Mouse (Mus musculus) spleen, adult 2 months (tissue): ENCODE results near the gene Olfr1454. TPM values are rescaled to one million over a fixed set of nuclear protein-coding genes. Genes with fewer than 3 reads are reported as not detected.

ENCODE experiments used
- DNase-seq, 2 experiments: peaks; one replicate each; pipeline versions ENCODE4 v3.0.0 to v3.0.0-alpha.2; 2012 to 2021; ENCODE audit warnings: low spot score in 2 of 2, low read depth in 1 of 2
- H3K27ac ChIP-seq: fragments of 200-500 bp; 2 replicates; pipeline ENCODE4 v1.5.1; 2012; ENCODE audit warnings: low read length, inconsistent platforms; ENCODE audit not compliant: insufficient read depth
- H3K27me3 ChIP-seq: fragments of 200-500 bp; 2 replicates; pipeline ENCODE4 v1.6.1; 2012; ENCODE audit warnings: mild to moderate bottlenecking, moderate library complexity, low read length, inconsistent platforms; ENCODE audit not compliant: control insufficient read depth, insufficient read depth
- H3K36me3 ChIP-seq: fragments of 200-500 bp; 2 replicates; pipeline ENCODE4 v1.6.1; 2012; ENCODE audit warnings: mild to moderate bottlenecking, low read length, inconsistent platforms; ENCODE audit not compliant: control insufficient read depth, insufficient read depth
- H3K4me1 ChIP-seq: fragments of 200-500 bp; 2 replicates; pipeline ENCODE4 v1.6.1; 2011; ENCODE audit warnings: inconsistent platforms; ENCODE audit not compliant: control insufficient read depth, insufficient read depth, insufficient read length
- H3K4me3 ChIP-seq: fragments of 200-500 bp; 2 replicates; pipeline ENCODE4 v1.5.1; 2011; ENCODE audit warnings: mild to moderate bottlenecking, inconsistent platforms; ENCODE audit not compliant: insufficient read depth, insufficient read length; ENCODE audit errors: extremely low read depth
- CTCF ChIP-seq: fragments of 200-500 bp; IDR thresholded peaks from 2 replicates; pipeline ENCODE4 v1.5.1; 2011; ENCODE audit warnings: mild to moderate bottlenecking, inconsistent platforms; ENCODE audit not compliant: insufficient read depth, insufficient read length, insufficient replicate concordance; ENCODE audit errors: extremely low read depth
- POLR2A ChIP-seq: fragments of 200-500 bp; IDR thresholded peaks from 2 replicates; pipeline ENCODE4 v1.6.1; 2011; ENCODE audit warnings: low read depth, low read length, inconsistent platforms
- WGBS: fragments of 180-500 bp; shearing (Covaris S2); methylation state at CpG from one replicate; pipeline ENCODE4 v1.1.7; 2018; 5-methylcytosine and 5-hydroxymethylcytosine counted together
- polyA plus RNA-seq: library from polyadenylated mRNA; depleted of rRNA; stranded (reverse); fragments of >200 nt; gene quantifications from 2 replicates; pipeline ENCODE4 v1.2.3, GENCODE M21; 2012; rRNA removed

The Olfr1454 gene
- polyA plus RNA-seq = not detected in 2 replicates

- Histone ChIP-seq H3K36me3 (no peaks in the 10 kb centered on the region), H3K27ac (no peak within 1 kb of the TSS), H3K4me3 (no peak within 1 kb of the TSS), H3K27me3 (no peaks in the 10 kb centered on the region), H3K4me1 (no peaks in the 10 kb centered on the region)
- no peak for TF ChIP-seq POLR2A
- TF ChIP-seq CTCF = no peak
- DNase-seq = no peak
- WGBS = 66% methylated on average over 2 of the region's 2 CpGs
These were observed at the start of gene Olfr1454 for GRCm38 (mm10) chr19:13060310-13060709. Gene Olfr1454, plus strand, starts transcription at chr19:13060610.

GRCm38 (mm10) chr19:13028227-13028626 lies 32.2 kb upstream of the Olfr1454 start, which contains the start of gene Olfr1453:
Gene Olfr1453, minus strand, starts transcription at chr19:13028327.
- 44% methylated on average over 1 of the region's 1 CpGs for WGBS
- H3K36me3 ChIP-seq = no peaks in the 10 kb centered on the region
- H3K4me3 ChIP-seq = no peak within 1 kb of the TSS
- TF ChIP-seq CTCF = no peak
- no peak for TF ChIP-seq POLR2A
- no peaks in the 10 kb centered on the region for H3K27me3 ChIP-seq
- no peak for DNase-seq
- no peaks in the 10 kb centered on the region for H3K4me1 ChIP-seq
- no peak within 1 kb of the TSS for H3K27ac ChIP-seq

- 90% methylated on average over 1 of the region's 1 CpGs for WGBS
- no peaks in the 10 kb centered on the region for H3K4me1 ChIP-seq
- no peak for DNase-seq
- no peak overlapping the region for H3K4me3 ChIP-seq
- no peaks in the 10 kb centered on the region for H3K36me3 ChIP-seq
- no peak for TF ChIP-seq POLR2A
- TF ChIP-seq CTCF = no peak
- no peak overlapping the region for H3K27ac ChIP-seq
- no peaks in the 10 kb centered on the region for H3K27me3 ChIP-seq
These were observed 33.5 kb downstream of the Olfr1454 start for GRCm38 (mm10) chr19:13093908-13094307.

GRCm38 (mm10) chr19:13097791-13098190 lies 37.4 kb downstream of the Olfr1454 start, which contains the start of gene Olfr1457:
Gene Olfr1457, minus strand, starts transcription at chr19:13097891.
- H3K27ac ChIP-seq = no peak within 1 kb of the TSS
- H3K4me3 ChIP-seq = no peak within 1 kb of the TSS
- H3K27me3 ChIP-seq = no peaks in the 10 kb centered on the region
- TF ChIP-seq CTCF (no peak), POLR2A (no peak)
- H3K4me1 ChIP-seq = no peaks in the 10 kb centered on the region
- H3K36me3 ChIP-seq = no peaks in the 10 kb centered on the region
- WGBS = 82% methylated on average over 2 of the region's 2 CpGs
- DNase-seq = no peak

GRCm38 (mm10) chr19:13106675-13107074 lies 46.3 kb downstream of the Olfr1454 start, which contains the start of gene Olfr1458:
Gene Olfr1458, minus strand, starts transcription at chr19:13106775.
- DNase-seq = no peak
- H3K4me3 ChIP-seq = no peak within 1 kb of the TSS
- no peaks in the 10 kb centered on the region for H3K36me3 ChIP-seq
- H3K27ac ChIP-seq = no peak within 1 kb of the TSS
- TF ChIP-seq POLR2A = no peak
- TF ChIP-seq CTCF = no peak
- WGBS = 78% methylated on average over 3 of the region's 3 CpGs
- no peaks in the 10 kb centered on the region for H3K27me3 ChIP-seq
- H3K4me1 ChIP-seq = no peaks in the 10 kb centered on the region

Other genes with a start within 250 kb of the Olfr1454 start
- gene Gm5244, start 213.9 kb upstream of the Olfr1454 start, polyA plus RNA-seq = 0.18 TPM in 1 of 2 replicates, not detected in the other
- gene Olfr1444, start 203.3 kb upstream of the Olfr1454 start, polyA plus RNA-seq = 0.16 and 0.20 TPM in 2 replicates
- not detected in 2 replicates for gene Olfr1445, start 176.8 kb upstream of the Olfr1454 start, polyA plus RNA-seq
- not detected in 2 replicates for gene Olfr1446, start 167.1 kb upstream of the Olfr1454 start, polyA plus RNA-seq
- not detected in 2 replicates for gene Olfr1447, start 156.9 kb upstream of the Olfr1454 start, polyA plus RNA-seq
- not detected in 2 replicates for gene Olfr1448, start 136.2 kb upstream of the Olfr1454 start, polyA plus RNA-seq
- not detected in 2 replicates for gene Olfr1449, start 129.8 kb upstream of the Olfr1454 start, polyA plus RNA-seq
- not detected in 2 replicates for gene Olfr1450, start 110.4 kb upstream of the Olfr1454 start, polyA plus RNA-seq
- not detected in 2 replicates for gene Olfr1451, start 65.6 kb upstream of the Olfr1454 start, polyA plus RNA-seq
- gene Olfr1453, start 32.3 kb upstream of the Olfr1454 start, polyA plus RNA-seq = not detected in 2 replicates
- gene Olfr1457, start 37.3 kb downstream of the Olfr1454 start, polyA plus RNA-seq = not detected in 2 replicates
- gene Olfr1458, start 46.2 kb downstream of the Olfr1454 start, polyA plus RNA-seq = not detected in 2 replicates
- not detected in 2 replicates for gene Olfr1459, start 88.9 kb downstream of the Olfr1454 start, polyA plus RNA-seq
- not detected in 2 replicates for gene Olfr1461, start 102.4 kb downstream of the Olfr1454 start, polyA plus RNA-seq
- not detected in 2 replicates for gene Olfr1462, start 125.1 kb downstream of the Olfr1454 start, polyA plus RNA-seq
- not detected in 2 replicates for gene Olfr1463, start 170.7 kb downstream of the Olfr1454 start, polyA plus RNA-seq